Mouse (Mus musculus) fat pad, adult 2 months (tissue): ENCODE results near the gene Olfr122.

Experiments used
- DNase-seq: peaks from one replicate; pipeline ENCODE4 v3.0.0-alpha.2; 2011; ENCODE audit warnings: low read depth, low spot score; ENCODE audit errors: extremely low read depth

Gene Olfr122

GRCm38 (mm10) chr17:37768307-37768706, at the start of gene Olfr122:
Gene Olfr122 (plus strand): TSS chr17:37768607.
- no peak for DNase-seq

GRCm38 (mm10) chr17:37721508-37721907, 46.9 kb upstream of the Olfr122 start, which contains the start of gene Olfr120:
Gene Olfr120 (plus strand): TSS chr17:37721808.
- no peak for DNase-seq

- no peak for DNase-seq
These were observed 30.3 kb upstream of the Olfr122 start for GRCm38 (mm10) chr17:37738070-37738469.

- DNase-seq: no peak
These were observed 24.8 kb downstream of the Olfr122 start, which contains the start of gene Olfr123 for GRCm38 (mm10) chr17:37793229-37793628. Gene Olfr123 (plus strand): TSS chr17:37793529.

- DNase-seq: no peak
These were observed 31.2 kb downstream of the Olfr122 start, which contains the start of gene Olfr124 for GRCm38 (mm10) chr17:37799588-37799987. Gene Olfr124 (plus strand): TSS chr17:37799888.
